ENCODE assay signal across 8 mouse cellular contexts in the genomic region with DNA sequence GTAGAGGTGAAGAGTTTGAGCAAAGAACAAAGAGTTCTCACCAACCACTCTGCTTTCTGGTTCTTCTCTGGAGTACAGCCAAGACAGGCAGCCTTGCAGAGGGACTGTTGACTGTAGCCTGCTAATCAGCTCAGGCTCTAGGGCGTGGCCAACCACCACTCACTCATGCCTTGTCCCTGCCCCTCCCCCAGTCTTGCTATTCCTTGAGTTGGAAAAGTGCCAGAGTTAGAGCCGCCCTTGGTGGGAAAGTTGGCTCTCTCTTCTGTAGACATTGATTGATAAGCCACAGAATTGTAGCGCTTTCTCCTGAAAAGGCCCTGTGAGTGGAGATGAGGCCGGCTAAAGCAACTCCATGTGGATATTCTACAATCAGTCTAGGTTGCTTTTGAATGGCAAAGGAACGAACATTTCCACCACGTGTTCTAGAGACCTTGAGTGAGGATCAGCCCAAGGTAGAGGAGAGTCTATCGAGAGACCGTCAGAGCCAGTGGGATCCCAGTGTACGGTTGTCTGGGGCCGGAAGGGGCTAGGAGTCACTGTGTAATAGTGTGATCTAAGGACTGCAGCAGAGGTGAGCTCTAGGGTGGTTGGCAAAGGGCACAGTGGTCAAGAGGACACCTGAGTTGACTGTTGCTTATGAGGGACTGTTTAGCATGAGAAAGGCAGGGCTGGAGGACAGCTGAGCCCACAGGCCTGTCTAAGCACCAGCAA.
DNase-seq lines count a peak whose midpoint lies in the region; ATAC-seq lines count a peak whose summit lies in the region.

No protein-coding gene starts in this region.

- no peaks in the 10 kb centered on the region for H3K27me3 ChIP-seq in forebrain, embryonic 16.5 days (replicated peaks; ENCODE audit: control insufficient read depth, insufficient read depth, low read length)
- H3K27me3 ChIP-seq in limb, embryonic 12.5 days, result no peaks in the 10 kb centered on the region
- H3K27me3 ChIP-seq in neural tube, embryonic 13.5 days, result no peaks in the 10 kb centered on the region

- ATAC-seq in forebrain, embryonic 16.5 days, result peak; percentile 54; the same call in 1 of the 2 replicates
- ATAC-seq in limb, embryonic 12.5 days (ENCODE audit: insufficient number of reproducible peaks, insufficient read depth, low FRiP score, low TSS enrichment, low read depth), result 0 out of 2 replicates have a peak, but pooled peaks have one; percentile 31
- ATAC-seq in neural tube, embryonic 13.5 days (ENCODE audit: low read depth), result peak; percentile 63
- no peak for ATAC-seq in inflammation-experienced regulatory T-cells, adult 6 months

- peak; percentile 10 for DNase-seq in urinary bladder, postnatal 25 days (ENCODE audit: low spot score)
- DNase-seq in urinary bladder, adult 2 months (ENCODE audit: low spot score), result no peak
- no peak for DNase-seq in left cerebral cortex, postnatal 4 days
- DNase-seq in thymus, postnatal 25 days, result no peak

- H3K9me3 ChIP-seq in forebrain, embryonic 16.5 days (ENCODE audit: control insufficient read depth, low read length), result peaks cover 6% of the 10 kb centered on the region; the same call in 1 of the 2 replicates
- peaks cover 9% of the 10 kb centered on the region; the same call in 1 of the 2 replicates for H3K9me3 ChIP-seq in limb, embryonic 12.5 days
- 0 out of 2 replicates have a peak, but pooled peaks cover 4% of the 10 kb centered on the region for H3K9me3 ChIP-seq in neural tube, embryonic 13.5 days

- no peaks in the 10 kb centered on the region for H3K36me3 ChIP-seq in forebrain, embryonic 16.5 days (ENCODE audit: control insufficient read depth, insufficient read depth)
- H3K36me3 ChIP-seq in limb, embryonic 12.5 days, result no peaks in the 10 kb centered on the region
- no peaks in the 10 kb centered on the region for H3K36me3 ChIP-seq in neural tube, embryonic 13.5 days

- 61% methylated on average over 10 of the region's 10 CpGs for WGBS in forebrain, embryonic 16.5 days
- 59% methylated on average over 10 of the region's 10 CpGs for WGBS in limb, embryonic 12.5 days
- 48% methylated on average over 10 of the region's 10 CpGs for WGBS in neural tube, embryonic 13.5 days

- peaks cover 6% of the 10 kb centered on the region for H3K4me1 ChIP-seq in forebrain, embryonic 16.5 days (replicated peaks; ENCODE audit: control insufficient read depth, insufficient read depth, low read length)
- peaks cover 13% of the 10 kb centered on the region for H3K4me1 ChIP-seq in limb, embryonic 12.5 days (replicated peaks)
- H3K4me1 ChIP-seq in neural tube, embryonic 13.5 days (replicated peaks), result peaks cover 18% of the 10 kb centered on the region

- H3K4me3 ChIP-seq in forebrain, embryonic 16.5 days (replicated peaks; ENCODE audit: low read length), result no peak overlapping the region
- no peak overlapping the region for H3K4me3 ChIP-seq in limb, embryonic 12.5 days (replicated peaks)
- H3K4me3 ChIP-seq in neural tube, embryonic 13.5 days, result no peak overlapping the region

- H3K27ac ChIP-seq in forebrain, embryonic 16.5 days (ENCODE audit: low read length), result no peak overlapping the region
- H3K27ac ChIP-seq in limb, embryonic 12.5 days, result no peak overlapping the region
- H3K27ac ChIP-seq in neural tube, embryonic 13.5 days (replicated peaks), result peak overlapping the region; percentile 43

- H3K4me2 ChIP-seq in forebrain, embryonic 16.5 days (ENCODE audit: low read length), result no peak overlapping the region
- no peak overlapping the region for H3K4me2 ChIP-seq in limb, embryonic 12.5 days
- H3K4me2 ChIP-seq in neural tube, embryonic 13.5 days, result no peak overlapping the region

- intact Hi-C loops in left cerebral cortex, postnatal 4 days (cut with DNase I), result no loop called here

- H3K9ac ChIP-seq in forebrain, embryonic 16.5 days (replicated peaks; ENCODE audit: low read depth, low read length), result no peak overlapping the region
- no peak overlapping the region for H3K9ac ChIP-seq in limb, embryonic 12.5 days (replicated peaks)
- H3K9ac ChIP-seq in neural tube, embryonic 13.5 days, result no peak overlapping the region
